Mouse (Mus musculus) small intestine, adult 2 months (tissue): ENCODE measurements around the gene Atp5g1. TPM values are rescaled to one million over a fixed set of nuclear protein-coding genes. Genes with fewer than 3 reads are reported as not detected.

Experiments
- H3K27ac ChIP-seq: fragments of 200-500 bp; 2 replicates; pipeline ENCODE4 v1.5.1; 2012; ENCODE audit warnings: low read depth, low read length, control low read depth, inconsistent platforms; ENCODE audit not compliant: insufficient read depth
- H3K27me3 ChIP-seq: fragments of 200-500 bp; 2 replicates; pipeline ENCODE4 v1.6.1; 2012; ENCODE audit warnings: mild to moderate bottlenecking, moderate library complexity, low read length, inconsistent platforms; ENCODE audit not compliant: control insufficient read depth, insufficient read depth
- H3K36me3 ChIP-seq: fragments of 200-500 bp; 2 replicates; pipeline ENCODE4 v1.6.1; 2012; ENCODE audit warnings: mild to moderate bottlenecking, low read length, control low read depth, inconsistent platforms; ENCODE audit not compliant: control insufficient read depth, insufficient read depth
- H3K4me1 ChIP-seq: fragments of 200-500 bp; 2 replicates; pipeline ENCODE4 v1.6.1; 2012; ENCODE audit warnings: low read length, inconsistent platforms, mixed read lengths; ENCODE audit not compliant: control insufficient read depth, insufficient read depth, insufficient read length
- H3K4me3 ChIP-seq: fragments of 200-500 bp; 2 replicates; pipeline ENCODE4 v1.5.1; 2012; ENCODE audit warnings: low read depth, mild to moderate bottlenecking, control low read depth, inconsistent platforms, low read length, moderate library complexity
- CTCF ChIP-seq: fragments of 200-500 bp; IDR thresholded peaks from 2 replicates; pipeline ENCODE4 v1.5.1; 2012; ENCODE audit warnings: low read depth, mild to moderate bottlenecking, control low read depth, inconsistent platforms, low read length, moderate library complexity, mixed read lengths; ENCODE audit not compliant: insufficient replicate concordance, insufficient read length; ENCODE audit errors: extremely low read depth
- POLR2A ChIP-seq: fragments of 200-500 bp; IDR thresholded peaks from 2 replicates; pipeline ENCODE4 v1.6.1; 2012; ENCODE audit warnings: low read depth, mild to moderate bottlenecking, control low read depth, inconsistent platforms, low read length, moderate library complexity
- WGBS: fragments of 180-500 bp; shearing (Covaris S2); methylation state at CpG from one replicate; pipeline ENCODE4 v1.1.7; 2018; 5-methylcytosine and 5-hydroxymethylcytosine counted together
- polyA plus RNA-seq: library from polyadenylated mRNA; depleted of rRNA; stranded (reverse); fragments of >200 nt; gene quantifications from 2 replicates; pipeline ENCODE4 v1.2.3, GENCODE M21; 2012; rRNA removed

The Atp5g1 gene
- polyA plus RNA-seq, 1 experiment = 1,031 TPM

- WGBS = 5% methylated on average over 6 of the region's 6 CpGs
- H3K27ac ChIP-seq = no peak overlapping the region
- H3K27me3 ChIP-seq = no peaks in the 10 kb centered on the region
- H3K4me1 ChIP-seq = peaks cover 10% of the 10 kb centered on the region; the same call in 1 of the 2 replicates
- H3K36me3 ChIP-seq = peaks cover 10% of the 10 kb centered on the region
- TF ChIP-seq CTCF (no peak), POLR2A (no peak)
- peak overlapping the region; percentile 70 for H3K4me3 ChIP-seq
Observed at GRCm38 (mm10) chr11:96035133-96035532, 40.3 kb downstream of the Atp5g1 start.

GRCm38 (mm10) chr11:96034596-96035052 lies 40.8 kb downstream of the Atp5g1 start, which contains the start of gene Snf8:
TSS of gene Snf8 (plus strand) at chr11:96034885.
- Histone ChIP-seq H3K27me3 (no peaks in the 10 kb centered on the region), H3K4me1 (peaks cover 10% of the 10 kb centered on the region; the same call in 1 of the 2 replicates), H3K36me3 (peaks cover 10% of the 10 kb centered on the region), H3K4me3 (peak within 1 kb of the TSS; percentile 70), H3K27ac (peak within 1 kb of the TSS; percentile 54)
- under 1% methylated on average over 29 of the region's 29 CpGs for WGBS
- TF ChIP-seq POLR2A (0 out of 2 replicates have a peak, but pooled peaks have one; percentile 41), CTCF (no peak)

GRCm38 (mm10) chr11:96034116-96034515 lies 41.4 kb downstream of the Atp5g1 start:
- Histone ChIP-seq H3K4me3 (peak overlapping the region; percentile 70; the same call in 1 of the 2 replicates), H3K27me3 (no peaks in the 10 kb centered on the region), H3K4me1 (peaks cover 10% of the 10 kb centered on the region; the same call in 1 of the 2 replicates), H3K27ac (peak overlapping the region; percentile 54; the same call in 1 of the 2 replicates), H3K36me3 (peaks cover 7% of the 10 kb centered on the region; the same call in 1 of the 2 replicates)
- TF ChIP-seq POLR2A (no peak), CTCF (no peak)
- 37% methylated on average over 8 of the region's 8 CpGs for WGBS

GRCm38 (mm10) chr11:96033264-96033663 lies 42.2 kb downstream of the Atp5g1 start:
- H3K36me3 ChIP-seq = peaks cover 5% of the 10 kb centered on the region; the same call in 1 of the 2 replicates
- no peak overlapping the region for H3K27ac ChIP-seq
- WGBS = 94% methylated on average over 3 of the region's 3 CpGs
- H3K27me3 ChIP-seq = no peaks in the 10 kb centered on the region
- TF ChIP-seq CTCF (no peak), POLR2A (no peak)
- peaks cover 10% of the 10 kb centered on the region; the same call in 1 of the 2 replicates for H3K4me1 ChIP-seq
- no peak overlapping the region for H3K4me3 ChIP-seq

- H3K4me3 ChIP-seq = no peak overlapping the region
- peaks cover 10% of the 10 kb centered on the region; the same call in 1 of the 2 replicates for H3K4me1 ChIP-seq
- WGBS = 86% methylated on average over 2 of the region's 2 CpGs
- no peaks in the 10 kb centered on the region for H3K27me3 ChIP-seq
- no peaks in the 10 kb centered on the region for H3K36me3 ChIP-seq
- no peak for TF ChIP-seq POLR2A
- no peak for TF ChIP-seq CTCF
- peak overlapping the region; percentile 93; the same call in 1 of the 2 replicates for H3K27ac ChIP-seq
Observed at GRCm38 (mm10) chr11:96031701-96032100, 43.8 kb downstream of the Atp5g1 start.

- WGBS = 39% methylated on average over 3 of the region's 3 CpGs
- peak overlapping the region; percentile 93 for H3K27ac ChIP-seq
- no peaks in the 10 kb centered on the region for H3K27me3 ChIP-seq
- H3K4me3 ChIP-seq = no peak overlapping the region
- H3K4me1 ChIP-seq = peaks cover 10% of the 10 kb centered on the region; the same call in 1 of the 2 replicates
- H3K36me3 ChIP-seq = no peaks in the 10 kb centered on the region
- TF ChIP-seq CTCF (no peak), POLR2A (no peak)
Observed at GRCm38 (mm10) chr11:96030571-96030970, 44.9 kb downstream of the Atp5g1 start.

- H3K36me3 ChIP-seq = no peaks in the 10 kb centered on the region
- peaks cover 7% of the 10 kb centered on the region; the same call in 1 of the 2 replicates for H3K4me1 ChIP-seq
- no peak for TF ChIP-seq CTCF
- no peak for TF ChIP-seq POLR2A
- H3K27ac ChIP-seq = no peak overlapping the region
- H3K27me3 ChIP-seq = no peaks in the 10 kb centered on the region
- 56% methylated on average over 5 of the region's 5 CpGs for WGBS
- H3K4me3 ChIP-seq = no peak overlapping the region
Observed at GRCm38 (mm10) chr11:96028130-96028529, 47.3 kb downstream of the Atp5g1 start.

GRCm38 (mm10) chr11:96020622-96021021 lies 54.8 kb downstream of the Atp5g1 start:
- 53% methylated on average over 4 of the region's 4 CpGs for WGBS
- TF ChIP-seq POLR2A (no peak), CTCF (no peak)
- Histone ChIP-seq H3K4me3 (no peak overlapping the region), H3K4me1 (no peaks in the 10 kb centered on the region), H3K36me3 (no peaks in the 10 kb centered on the region), H3K27ac (no peak overlapping the region), H3K27me3 (peaks cover 7% of the 10 kb centered on the region; the same call in 1 of the 2 replicates)

Other genes with a start within 250 kb of the Atp5g1 start
- gene Gngt2, start 238.5 kb downstream of the Atp5g1 start, polyA plus RNA-seq = 2.1 and 4.7 TPM in 2 replicates
- 34.0 and 73.5 TPM in 2 replicates for gene Abi3, start 233.2 kb downstream of the Atp5g1 start, polyA plus RNA-seq
- 75.7 and 133 TPM in 2 replicates for gene B4galnt2, start 160.8 kb downstream of the Atp5g1 start, polyA plus RNA-seq
- 0.11 TPM in 1 of 2 replicates, not detected in the other for gene Igf2bp1, start 69.7 kb downstream of the Atp5g1 start, polyA plus RNA-seq
- 25.4 and 44.6 TPM in 2 replicates for gene Gip, start 51.1 kb downstream of the Atp5g1 start, polyA plus RNA-seq
- 14.7 and 30.8 TPM in 2 replicates for gene Snf8, start 40.8 kb downstream of the Atp5g1 start, polyA plus RNA-seq
- gene Ube2z, start 10.3 kb downstream of the Atp5g1 start, polyA plus RNA-seq = 12.1 and 23.0 TPM in 2 replicates
- not detected in 2 replicates for gene Calcoco2, start 36.3 kb upstream of the Atp5g1 start, polyA plus RNA-seq
- 0.11 TPM in 1 of 2 replicates, not detected in the other for gene Ttll6, start 58.1 kb upstream of the Atp5g1 start, polyA plus RNA-seq
- 0.11 and 0.25 TPM in 2 replicates for gene Hoxb13, start 118.6 kb upstream of the Atp5g1 start, polyA plus RNA-seq
- 0.14 TPM in 1 of 2 replicates, not detected in the other for gene Hoxb9, start 195.8 kb upstream of the Atp5g1 start, polyA plus RNA-seq
- gene Hoxb8, start 206.2 kb upstream of the Atp5g1 start, polyA plus RNA-seq = 0.38 and 5.3 TPM in 2 replicates
- 0.17 and 1.5 TPM in 2 replicates for gene Hoxb7, start 211.0 kb upstream of the Atp5g1 start, polyA plus RNA-seq
- 1.0 and 8.3 TPM in 2 replicates for gene Hoxb6, start 216.8 kb upstream of the Atp5g1 start, polyA plus RNA-seq
- 1.8 and 3.2 TPM in 2 replicates for gene Hoxb5, start 227.7 kb upstream of the Atp5g1 start, polyA plus RNA-seq
- gene Hoxb4, start 242.6 kb upstream of the Atp5g1 start, polyA plus RNA-seq = 1.4 and 2.9 TPM in 2 replicates
- gene Hoxb3, start 247.7 kb upstream of the Atp5g1 start, polyA plus RNA-seq = 3.5 and 5.5 TPM in 2 replicates